Mouse (Mus musculus): Measurements from ENCODE around the gene Ddhd1.

DNA sequence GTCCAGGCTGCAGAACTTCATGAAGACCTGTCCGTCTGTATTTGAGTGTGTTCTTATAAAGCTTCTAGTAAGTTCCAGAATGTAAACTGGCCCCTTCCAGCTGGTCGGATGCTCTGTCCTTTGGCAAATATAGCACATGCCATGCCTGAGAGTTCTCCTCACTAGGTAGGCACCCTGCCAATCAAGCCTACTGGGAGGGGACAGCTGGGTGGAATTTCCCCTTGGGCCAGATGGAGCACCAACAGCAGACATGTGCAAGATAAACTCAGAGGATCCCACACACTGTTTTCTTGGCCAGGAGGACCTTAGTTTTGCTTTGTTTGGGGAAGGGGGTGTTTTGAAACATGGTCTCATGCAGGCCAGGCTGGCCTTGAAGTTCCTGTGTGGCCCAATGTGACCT is 104.1 kb downstream of the Ddhd1 start:
- TF ChIP-seq CTCF (IDR thresholded peaks at IDR 0.05; ENCODE audit: low read depth), result no peak
- no peak for TF ChIP-seq EP300 (IDR thresholded peaks at IDR 0.05; ENCODE audit: low read depth)
